Mouse (Mus musculus) cerebellum, postnatal 10 days (tissue): ENCODE results near the gene Coasy.
A peak's percentile ranks its signal among the peaks of the same experiment; 100 is the strongest.

Experiments used
- DNase-seq, 2 experiments: peaks; one replicate each; pipeline ENCODE4 v3.0.0; 2021; ENCODE audit warnings: mixed read lengths in 2 of 2

Gene Coasy

GRCm38 (mm10) chr11:101062971-101063675 lies 19.2 kb upstream of the Coasy start:
- DNase-seq: peak in 1 of 2 experiments; percentile 59

GRCm38 (mm10) chr11:101063676-101064327 lies 18.6 kb upstream of the Coasy start:
- peak; percentile 82 to 89 for DNase-seq

- DNase-seq: no peak
Measured at GRCm38 (mm10) chr11:101064462-101064861, 17.9 kb upstream of the Coasy start.

- DNase-seq: no peak
Measured at GRCm38 (mm10) chr11:101065002-101065401, 17.4 kb upstream of the Coasy start.

GRCm38 (mm10) chr11:101066549-101067412 lies 15.6 kb upstream of the Coasy start:
- DNase-seq: peak; percentile 96 to 97

- peak; percentile 98 to 99 for DNase-seq
Measured at GRCm38 (mm10) chr11:101069391-101070188, 12.8 kb upstream of the Coasy start, which contains the start of gene Naglu. Gene Naglu, plus strand, starts transcription at chr11:101070012.

- DNase-seq: no peak
Measured at GRCm38 (mm10) chr11:101070189-101070527, 12.2 kb upstream of the Coasy start.

GRCm38 (mm10) chr11:101070987-101071386 lies 11.4 kb upstream of the Coasy start:
- DNase-seq: peak; percentile 73 to 78

- peak in 1 of 2 experiments; percentile 40 for DNase-seq
Measured at GRCm38 (mm10) chr11:101071810-101072428, 10.4 kb upstream of the Coasy start.

- DNase-seq: peak in 1 of 2 experiments; percentile 17
Measured at GRCm38 (mm10) chr11:101078121-101078520, 4.2 kb upstream of the Coasy start, which contains the start of gene Hsd17b1. Gene Hsd17b1, plus strand, starts transcription at chr11:101078411.

GRCm38 (mm10) chr11:101079746-101080145 lies 2.6 kb upstream of the Coasy start:
- peak in 1 of 2 experiments; percentile 30 for DNase-seq

- no peak for DNase-seq
Measured at GRCm38 (mm10) chr11:101080421-101080820, 1.9 kb upstream of the Coasy start.

GRCm38 (mm10) chr11:101081659-101082058 lies 706 bp upstream of the Coasy start:
- no peak for DNase-seq

GRCm38 (mm10) chr11:101083083-101083697 lies 825 bp downstream of the Coasy start:
- peak in 1 of 2 experiments; percentile 58 for DNase-seq

- DNase-seq: peak in 1 of 2 experiments; percentile 9
Measured at GRCm38 (mm10) chr11:101084246-101084645, 1.9 kb downstream of the Coasy start.

- no peak for DNase-seq
Measured at GRCm38 (mm10) chr11:101084811-101085210, 2.4 kb downstream of the Coasy start.

- no peak for DNase-seq
Measured at GRCm38 (mm10) chr11:101085617-101086322, 3.4 kb downstream of the Coasy start.

GRCm38 (mm10) chr11:101086323-101086674 lies 3.9 kb downstream of the Coasy start:
- DNase-seq: peak; percentile 75 to 77

GRCm38 (mm10) chr11:101086756-101087681 lies 4.7 kb downstream of the Coasy start, which contains the start of gene Mlx:
Gene Mlx, plus strand, starts transcription at chr11:101087277.
- peak; percentile 96 to 97 for DNase-seq

- peak; percentile 54 to 66 for DNase-seq
Measured at GRCm38 (mm10) chr11:101087682-101088055, 5.3 kb downstream of the Coasy start.
